ENCODE assay signal across 10 mouse cellular contexts in the genomic region with DNA sequence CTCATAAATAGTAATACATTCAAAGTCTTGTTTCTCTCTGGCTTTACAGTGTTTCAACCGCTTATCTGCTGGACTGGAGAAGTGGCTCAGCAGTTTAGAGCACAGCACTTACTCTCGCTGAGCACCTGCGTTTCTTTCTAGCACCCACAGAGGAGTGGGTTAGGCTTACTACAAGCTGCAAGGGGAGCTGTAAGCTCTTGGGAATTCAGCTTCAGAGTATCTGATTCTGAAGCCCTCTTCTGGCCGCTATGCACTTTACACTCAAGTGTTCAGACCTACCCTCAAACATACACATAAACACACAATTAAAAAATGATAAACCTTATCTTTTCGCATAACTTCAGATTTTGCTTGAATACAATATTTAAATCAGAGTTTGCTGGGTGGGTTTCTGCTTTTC. TPM values are rescaled to one million over a fixed set of nuclear protein-coding genes. Genes with fewer than 3 reads are reported as not detected.
DNase-seq lines count a peak whose midpoint lies in the region; ATAC-seq and TF ChIP-seq lines count a peak whose summit lies in the region.
"Had no signal": no experiment of that assay in that cellular context is flagged by ENCODE, and none has a peak within 500 bp of the region (broad histone marks: within the 10 kb centered on the region; RNA-seq: fewer than 3 reads in every experiment).

No protein-coding gene starts in this region.

- no peak for TF ChIP-seq POLR2A in limb, embryonic 14.5 days (IDR thresholded peaks at IDR 0.05; ENCODE audit: borderline replicate concordance, extremely low read depth, insufficient read depth, insufficient read length)
- no peak for TF ChIP-seq POLR2A in MEL (IDR thresholded peaks at IDR 0.05; ENCODE audit: control insufficient read depth in 1 of 2, insufficient read depth in 1 of 2, low read depth in 1 of 2, low read length in 2 of 2, poor library complexity in 1 of 2)

- H3K79me2 ChIP-seq in MEL (ENCODE audit: control insufficient read depth, insufficient read depth, low read length, poor library complexity), result no peaks in the 10 kb centered on the region

- no peak for ATAC-seq in limb, embryonic 14.5 days (ENCODE audit: low FRiP score, low read depth)
- peak; percentile 58 for ATAC-seq in liver, embryonic 11.5 days (replicated peaks; ENCODE audit: low FRiP score)

- no peak overlapping the region for H3K9ac ChIP-seq in limb, embryonic 14.5 days (ENCODE audit: low read depth, low read length, severe bottlenecking)
- H3K9ac ChIP-seq in MEL (ENCODE audit: control insufficient read depth, low read depth, low read length, poor library complexity, severe bottlenecking), result no peak overlapping the region
- no peak overlapping the region for H3K9ac ChIP-seq in liver, embryonic 11.5 days (ENCODE audit: low read depth, low read length)
- H3K9ac ChIP-seq: stomach, embryonic 15.5 days had no signal

- no peak overlapping the region for H3K4me3 ChIP-seq in limb, embryonic 14.5 days (replicated peaks; ENCODE audit: low read length)
- no peak overlapping the region for H3K4me3 ChIP-seq in limb, embryonic 10.5 days
- no peak overlapping the region for H3K4me3 ChIP-seq in MEL (ENCODE audit: control insufficient read depth in 1 of 2, insufficient read depth in 1 of 2, low read depth in 2 of 2, low read length in 2 of 2)
- no peak overlapping the region for H3K4me3 ChIP-seq in liver, embryonic 11.5 days (ENCODE audit: low read depth, low read length)
- H3K4me3 ChIP-seq: stomach, embryonic 15.5 days had no signal

- 24% methylated on average over 5 of the region's 5 CpGs for WGBS in limb, embryonic 14.5 days
- WGBS in limb, embryonic 10.5 days, result 26% methylated on average over 5 of the region's 5 CpGs
- WGBS in liver, embryonic 11.5 days, result 26% methylated on average over 5 of the region's 5 CpGs

- H3K27ac ChIP-seq in limb, embryonic 14.5 days (replicated peaks; ENCODE audit: low read depth, low read length), result no peak overlapping the region
- H3K27ac ChIP-seq in limb, embryonic 10.5 days, result no peak overlapping the region
- H3K27ac ChIP-seq in MEL (ENCODE audit: control insufficient read depth, low read depth, low read length), result no peak overlapping the region
- no peak overlapping the region for H3K27ac ChIP-seq in liver, embryonic 11.5 days (ENCODE audit: low read depth, low read length)
- H3K27ac ChIP-seq: stomach, embryonic 15.5 days had no signal

- TF ChIP-seq RAD21 in MEL (IDR thresholded peaks at IDR 0.05; ENCODE audit: low read depth, low read length), result peak; percentile 3; the same call in 1 of the 2 replicates

- TF ChIP-seq EP300 in MEL (IDR thresholded peaks at IDR 0.05; ENCODE audit: low read depth in 1 of 2, low read length in 2 of 2), result no peak

- no peaks in the 10 kb centered on the region for H3K9me3 ChIP-seq in limb, embryonic 14.5 days (ENCODE audit: control insufficient read depth, low read length)
- no peaks in the 10 kb centered on the region for H3K9me3 ChIP-seq in limb, embryonic 10.5 days (replicated peaks)
- no peaks in the 10 kb centered on the region for H3K9me3 ChIP-seq in MEL (replicated peaks; ENCODE audit: insufficient read depth, low read length)
- no peaks in the 10 kb centered on the region for H3K9me3 ChIP-seq in liver, embryonic 11.5 days (ENCODE audit: control insufficient read depth, low read length)
- H3K9me3 ChIP-seq: stomach, embryonic 15.5 days had no signal

- DNase-seq in limb, embryonic 14.5 days (ENCODE audit: low spot score), result peak; percentile 39
- DNase-seq in limb, embryonic 10.5 days (ENCODE audit: low spot score), result no peak
- peak; percentile 29 for DNase-seq in MEL (ENCODE audit: low read depth, low spot score)
- DNase-seq in embryo, embryonic 10 days (ENCODE audit: low spot score), result peak; percentile 36
- DNase-seq in liver, embryonic 11.5 days (ENCODE audit: low spot score), result no peak
- DNase-seq in urinary bladder, postnatal 4 days (ENCODE audit: low spot score in 2 of 2), result no peak
- no peak for DNase-seq in left cerebral cortex, adult 8-10 months (ENCODE audit: low spot score in 2 of 2)
- no peak for DNase-seq in heart, postnatal 4 days
- DNase-seq: layer of hippocampus, postnatal 36 days had no signal

- H3K36me3 ChIP-seq in limb, embryonic 14.5 days (ENCODE audit: control insufficient read depth, insufficient read depth, low read length), result no peaks in the 10 kb centered on the region
- H3K36me3 ChIP-seq in limb, embryonic 10.5 days, result no peaks in the 10 kb centered on the region
- H3K36me3 ChIP-seq in MEL (ENCODE audit: control insufficient read depth in 1 of 2, insufficient read depth in 2 of 2, low read length in 2 of 2), result no peaks in the 10 kb centered on the region
- no peaks in the 10 kb centered on the region for H3K36me3 ChIP-seq in liver, embryonic 11.5 days (ENCODE audit: control insufficient read depth, insufficient read depth, low read length)
- H3K36me3 ChIP-seq: stomach, embryonic 15.5 days had no signal

- no peaks in the 10 kb centered on the region for H3K4me1 ChIP-seq in limb, embryonic 14.5 days (ENCODE audit: control insufficient read depth, insufficient read depth, low read length)
- H3K4me1 ChIP-seq in limb, embryonic 10.5 days, result no peaks in the 10 kb centered on the region
- H3K4me1 ChIP-seq in MEL (ENCODE audit: control insufficient read depth in 1 of 2, insufficient read depth in 2 of 2, low read length in 2 of 2), result no peaks in the 10 kb centered on the region; a peak in 1 of 4 replicates
- no peaks in the 10 kb centered on the region for H3K4me1 ChIP-seq in liver, embryonic 11.5 days (replicated peaks; ENCODE audit: control insufficient read depth, insufficient read depth, low read length)
- H3K4me1 ChIP-seq: stomach, embryonic 15.5 days had no signal

- no peaks in the 10 kb centered on the region for H3K27me3 ChIP-seq in limb, embryonic 14.5 days (ENCODE audit: control insufficient read depth, insufficient read depth, low read length)
- H3K27me3 ChIP-seq in limb, embryonic 10.5 days (ENCODE audit: low read depth, poor library complexity, severe bottlenecking), result no peaks in the 10 kb centered on the region
- no peaks in the 10 kb centered on the region; a peak in 2 of 4 replicates for H3K27me3 ChIP-seq in MEL (ENCODE audit: control insufficient read depth in 1 of 2, insufficient read depth in 2 of 2, low read length in 2 of 2)
- H3K27me3 ChIP-seq in liver, embryonic 11.5 days (replicated peaks; ENCODE audit: control insufficient read depth, insufficient read depth, low read length), result no peaks in the 10 kb centered on the region
- H3K27me3 ChIP-seq: stomach, embryonic 15.5 days had no signal

- H3K4me2 ChIP-seq in limb, embryonic 14.5 days (replicated peaks; ENCODE audit: low read depth, low read length, severe bottlenecking), result no peak overlapping the region
- H3K4me2 ChIP-seq in liver, embryonic 11.5 days, result no peak overlapping the region
- H3K4me2 ChIP-seq: stomach, embryonic 15.5 days had no signal

- TF ChIP-seq CTCF in MEL (IDR thresholded peaks at IDR 0.05 in 2 of 3, conservative IDR thresholded peaks at IDR 0.05 in 1 of 3; ENCODE audit: control insufficient read depth in 1 of 3, insufficient read depth in 1 of 3, low read depth in 2 of 3, low read length in 3 of 3, poor library complexity in 1 of 3, severe bottlenecking in 1 of 3), result peak in 1 of 3 experiments; percentile 29; a peak in 2 of 6 replicates

TF ChIP-seq in MEL, 35 proteins besides CTCF, POLR2A, EP300 and RAD21:
- TF ChIP-seq ELF1 (IDR thresholded peaks at IDR 0.05; ENCODE audit: low read depth, low read length) (no peak), MEF2A (IDR thresholded peaks at IDR 0.05; ENCODE audit: extremely low read depth, insufficient replicate concordance, low read depth, low read length, poor library complexity, severe bottlenecking) (no peak), NRF1 (IDR thresholded peaks at IDR 0.05; ENCODE audit: insufficient read depth, low read depth, low read length, poor library complexity, severe bottlenecking) (no peak), GABPA (IDR thresholded peaks at IDR 0.05; ENCODE audit: low read depth, low read length) (no peak), JUND (IDR thresholded peaks at IDR 0.05; ENCODE audit: low read depth, low read length) (no peak), ZMIZ1 (IDR thresholded peaks at IDR 0.05; ENCODE audit: low read depth, low read length) (no peak), CHD2 (IDR thresholded peaks at IDR 0.05; ENCODE audit: low read length) (no peak), SMC3 (IDR thresholded peaks at IDR 0.05; ENCODE audit: low read depth, low read length) (no peak; the same call in 1 of the 2 replicates), GATA1 (IDR thresholded peaks at IDR 0.05; ENCODE audit: low read depth, low read length) (no peak), UBTF (IDR thresholded peaks at IDR 0.05; ENCODE audit: borderline replicate concordance, insufficient read depth, low read depth, low read length) (no peak), MYB (IDR thresholded peaks at IDR 0.05; ENCODE audit: low read depth, low read length) (no peak), KAT2A (conservative IDR thresholded peaks at IDR 0.05; ENCODE audit: low read depth, low read length) (no peak), RCOR1 (IDR thresholded peaks at IDR 0.05; ENCODE audit: low read depth, low read length) (no peak), USF1 (IDR thresholded peaks at IDR 0.05; ENCODE audit: low read depth, low read length) (no peak), MXI1 (IDR thresholded peaks at IDR 0.05; ENCODE audit: low read depth, low read length) (no peak), POLR2AphosphoS5 (IDR thresholded peaks at IDR 0.05; ENCODE audit: borderline replicate concordance, low read depth, low read length) (no peak), SIN3A (IDR thresholded peaks at IDR 0.05; ENCODE audit: low read length) (no peak), NELFE (IDR thresholded peaks at IDR 0.05; ENCODE audit: low read depth, low read length) (no peak), ETS1 (IDR thresholded peaks at IDR 0.05; ENCODE audit: low read depth, low read length) (no peak), MYC (IDR thresholded peaks at IDR 0.05; ENCODE audit: low read depth, low read length) (no peak)
TF ChIP-seq in MEL: peak in this region for 0.

RNA-seq across cellular contexts. Expression of gene Sec61g, which starts 24.6 kb away (rescaled TPM):
- 50.2 and 55.4 TPM in 2 replicates for polyA plus RNA-seq in limb, embryonic 14.5 days (2012; rRNA removed)
- 36.7 and 45.2 TPM in 2 replicates for polyA plus RNA-seq in limb, embryonic 14.5 days (2014; fragmentation: Nextera tagmentation; extraction: Ambion mirVana)
- 40.4 and 41.6 TPM in 2 replicates for polyA plus RNA-seq in limb, embryonic 10.5 days (2016; fragmentation: Nextera tagmentation; extraction: Ambion mirVana)
- 56.2 and 61.7 TPM in 2 replicates for total RNA-seq in MEL (2012; rRNA removed)
- 10 to 100 TPM in 1 of 2 experiments, not detected in 1; 20.4 TPM for polyA plus RNA-seq in MEL (2012; ENCODE audit: insufficient read depth in 1 of 2, insufficient read length in 2 of 2, low read depth in 1 of 2, low replicate concordance in 2 of 2, missing spikeins in 1 of 2)
- 41.1 and 43.8 TPM in 2 replicates for polyA plus RNA-seq in liver, embryonic 11.5 days (2014; fragmentation: Nextera tagmentation; extraction: Ambion mirVana)
- 10 to 100 TPM in 2 of 4 experiments, 1 to 10 TPM in 2; 5.6 to 11.3 (median 8.7) TPM for total RNA-seq in left cerebral cortex, adult 8-10 months (2022)
- total RNA-seq in heart, postnatal 4 days (2021), result 1 to 10 TPM; 4.6 to 5.4 TPM

Comparison
In these comparisons a context has a peak if more than half of its experiments do, and no peak if none do; other contexts are left out.
1. DNase-seq: peak in limb, embryonic 14.5 days (single experiment), MEL (single experiment) and embryo, embryonic 10 days (single experiment); none in limb, embryonic 10.5 days (single experiment), liver, embryonic 11.5 days (single experiment), urinary bladder, postnatal 4 days (0 of 2), left cerebral cortex, adult 8-10 months (0 of 2) and heart, postnatal 4 days (single experiment).